Mouse (Mus musculus): ENCODE measurements at regions not wholly inside any gene's neighbourhood (a gene's known extent, or its start where the extent isn't known, plus 50 kb on each side); places are given as distances from the start of the nearest gene placed in this dataset.

DNA sequence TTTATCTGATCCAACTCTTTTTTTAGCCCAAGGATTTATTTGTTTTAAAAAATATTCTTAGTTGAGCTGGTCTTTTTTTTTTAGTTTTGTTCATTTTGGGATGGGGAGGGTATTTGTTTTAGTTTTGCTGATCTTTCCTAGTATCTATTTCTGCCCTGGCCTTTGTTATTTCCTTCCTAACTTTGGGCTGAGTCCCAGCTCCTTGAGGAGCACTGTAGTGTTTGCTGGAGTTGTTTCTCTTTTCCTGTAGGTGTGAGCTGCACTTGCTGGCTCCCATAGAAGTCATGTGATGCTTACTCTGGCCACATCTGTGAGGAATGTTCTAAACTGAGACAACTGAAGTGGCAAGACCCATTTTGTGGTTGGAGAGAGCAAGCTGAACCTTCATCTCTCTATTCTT lies 508.5 kb upstream of the Nrp1 start:
- ATAC-seq: no peak

DNA sequence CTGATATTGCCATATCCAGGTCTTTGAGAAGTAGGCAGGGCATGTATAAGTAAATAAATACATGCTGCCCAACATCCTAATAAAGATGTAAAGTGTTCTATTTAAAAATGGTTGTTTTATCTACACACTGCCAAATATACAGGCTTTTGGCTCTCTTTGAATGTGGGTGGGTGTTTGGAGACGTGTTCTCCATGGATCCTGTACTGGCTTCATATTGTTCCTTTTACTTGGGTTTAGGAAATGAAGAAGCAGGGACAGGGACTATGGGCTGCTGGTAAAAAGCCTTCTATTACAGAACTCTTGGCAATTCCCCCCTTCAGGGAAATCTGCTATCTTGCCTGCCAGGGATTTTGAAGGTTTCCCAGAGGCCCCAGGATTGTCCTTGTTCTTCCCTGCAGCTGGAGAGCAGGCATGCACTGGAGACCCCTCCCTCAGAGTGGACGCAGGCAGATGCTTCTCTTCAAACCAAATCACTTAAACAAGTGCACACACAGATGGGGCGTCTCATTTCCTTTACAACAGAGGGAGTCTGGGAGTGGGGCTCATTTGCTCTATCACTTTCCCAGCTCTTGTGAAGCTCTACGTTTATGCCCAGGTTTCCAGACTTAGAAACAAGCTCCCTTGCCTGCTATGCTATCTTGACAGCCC lies 502.6 kb upstream of the Nrp1 start:
- Histone ChIP-seq H3K4me1 (ENCODE audit: control insufficient read depth, insufficient read depth, low read depth, low read length) (0 out of 2 replicates have a peak, but pooled peaks cover 2% of the 10 kb centered on the region), H3K9ac (ENCODE audit: low read depth, low read length) (no peak overlapping the region)
- no peak for ATAC-seq

More for the DNA sequence above, 508.5 kb upstream of the Nrp1 start:
- Histone ChIP-seq H3K36me3 (ENCODE audit: control insufficient read depth, insufficient read depth, low read length) (no peaks in the 10 kb centered on the region), H3K4me3 (ENCODE audit: low read length) (no peak overlapping the region), H3K27ac (ENCODE audit: low read depth, low read length) (no peak overlapping the region), H3K4me1 (ENCODE audit: control insufficient read depth, insufficient read depth, low read depth, low read length) (no peaks in the 10 kb centered on the region), H3K9me3 (ENCODE audit: control insufficient read depth, low read length) (no peaks in the 10 kb centered on the region), H3K4me2 (ENCODE audit: low read length) (no peak overlapping the region), H3K9ac (ENCODE audit: low read depth, low read length) (no peak overlapping the region), H3K27me3 (replicated peaks; ENCODE audit: control insufficient read depth, insufficient read depth, low read length) (no peaks in the 10 kb centered on the region)

DNA sequence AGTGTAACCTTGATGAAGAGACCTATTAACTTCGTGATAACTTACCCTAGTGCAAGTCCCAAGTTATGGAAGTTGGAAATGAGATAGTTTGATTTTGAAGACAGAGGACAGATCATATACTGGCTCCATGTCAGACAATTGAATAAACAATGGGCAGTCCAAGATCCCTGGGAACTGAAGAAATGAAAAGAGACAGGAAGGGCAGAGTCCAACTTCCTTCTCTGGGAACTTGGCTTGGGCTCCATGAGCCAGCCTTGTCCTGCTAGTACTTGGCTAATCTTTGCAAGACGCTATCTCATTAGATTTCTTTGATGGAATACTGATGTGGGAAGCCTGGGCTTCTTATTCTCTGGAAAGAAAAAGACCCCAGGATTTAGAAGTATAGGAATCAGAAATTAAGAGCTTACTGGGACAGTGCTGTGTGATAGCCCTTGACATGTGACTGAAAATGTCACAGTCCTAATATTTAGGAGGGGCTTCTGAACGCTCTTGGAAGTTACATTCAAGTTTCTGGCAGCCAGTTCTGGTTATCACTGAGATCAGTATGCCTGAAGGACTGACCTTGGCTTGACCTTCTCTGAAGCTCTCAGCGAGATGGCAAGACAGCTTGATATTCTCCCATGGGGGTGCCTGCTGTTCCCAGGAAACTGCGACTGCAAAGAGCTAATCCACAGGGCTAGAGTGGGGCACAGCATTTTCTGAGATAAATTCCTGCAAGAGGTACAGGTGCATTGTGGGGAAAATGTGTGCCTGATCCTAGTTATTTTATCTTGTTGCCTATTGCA lies 501.9 kb upstream of the Nrp1 start:
- Histone ChIP-seq H3K9me3 (ENCODE audit: control insufficient read depth, low read length) (no peaks in the 10 kb centered on the region), H3K36me3 (ENCODE audit: control insufficient read depth, insufficient read depth, low read length) (no peaks in the 10 kb centered on the region), H3K4me2 (ENCODE audit: low read length) (no peak overlapping the region), H3K27ac (ENCODE audit: low read depth, low read length) (no peak overlapping the region), H3K4me1 (ENCODE audit: control insufficient read depth, insufficient read depth, low read depth, low read length) (0 out of 2 replicates have a peak, but pooled peaks cover 2% of the 10 kb centered on the region), H3K27me3 (replicated peaks; ENCODE audit: control insufficient read depth, insufficient read depth, low read length) (no peaks in the 10 kb centered on the region), H3K9ac (ENCODE audit: low read depth, low read length) (no peak overlapping the region), H3K4me3 (ENCODE audit: low read length) (no peak overlapping the region)
- 56% methylated on average over 5 of the region's 5 CpGs for WGBS
- ATAC-seq: no peak

More for the DNA sequence above, 502.6 kb upstream of the Nrp1 start:
- H3K36me3 ChIP-seq (ENCODE audit: control insufficient read depth, insufficient read depth, low read length): no peaks in the 10 kb centered on the region
- 49% methylated on average over 4 of the region's 4 CpGs for WGBS
- H3K4me3 ChIP-seq (ENCODE audit: low read length): no peak overlapping the region
- H3K27ac ChIP-seq (ENCODE audit: low read depth, low read length): no peak overlapping the region
- no peak overlapping the region for H3K4me2 ChIP-seq (ENCODE audit: low read length)
- no peaks in the 10 kb centered on the region for H3K27me3 ChIP-seq (replicated peaks; ENCODE audit: control insufficient read depth, insufficient read depth, low read length)
- no peaks in the 10 kb centered on the region for H3K9me3 ChIP-seq (ENCODE audit: control insufficient read depth, low read length)

GRCm38 (mm10) chr8:127859036-127859435 lies 499.4 kb upstream of the Nrp1 start:
- ATAC-seq: no peak
- H3K36me3 ChIP-seq (ENCODE audit: control insufficient read depth, insufficient read depth, low read length): no peaks in the 10 kb centered on the region
- no peak overlapping the region for H3K9ac ChIP-seq (ENCODE audit: low read depth, low read length)
- no peaks in the 10 kb centered on the region for H3K9me3 ChIP-seq (ENCODE audit: control insufficient read depth, low read length)
- 59% methylated on average over 3 of the region's 3 CpGs for WGBS
- 0 out of 2 replicates have a peak, but pooled peaks cover 2% of the 10 kb centered on the region for H3K4me1 ChIP-seq (ENCODE audit: control insufficient read depth, insufficient read depth, low read depth, low read length)
- H3K27me3 ChIP-seq (replicated peaks; ENCODE audit: control insufficient read depth, insufficient read depth, low read length): no peaks in the 10 kb centered on the region
- H3K4me2 ChIP-seq (ENCODE audit: low read length): no peak overlapping the region
- no peak overlapping the region for H3K27ac ChIP-seq (ENCODE audit: low read depth, low read length)
- H3K4me3 ChIP-seq (ENCODE audit: low read length): no peak overlapping the region

GRCm38 (mm10) chr8:127860376-127860775 lies 498.0 kb upstream of the Nrp1 start:
- Histone ChIP-seq H3K4me1 (ENCODE audit: control insufficient read depth, insufficient read depth, low read depth, low read length) (0 out of 2 replicates have a peak, but pooled peaks cover 2% of the 10 kb centered on the region), H3K4me2 (ENCODE audit: low read length) (no peak overlapping the region), H3K36me3 (ENCODE audit: control insufficient read depth, insufficient read depth, low read length) (no peaks in the 10 kb centered on the region), H3K27me3 (replicated peaks; ENCODE audit: control insufficient read depth, insufficient read depth, low read length) (no peaks in the 10 kb centered on the region), H3K9me3 (ENCODE audit: control insufficient read depth, low read length) (no peaks in the 10 kb centered on the region), H3K27ac (ENCODE audit: low read depth, low read length) (no peak overlapping the region), H3K9ac (ENCODE audit: low read depth, low read length) (no peak overlapping the region), H3K4me3 (ENCODE audit: low read length) (no peak overlapping the region)
- WGBS: 62% methylated on average over 3 of the region's 3 CpGs
- ATAC-seq: no peak

DNA sequence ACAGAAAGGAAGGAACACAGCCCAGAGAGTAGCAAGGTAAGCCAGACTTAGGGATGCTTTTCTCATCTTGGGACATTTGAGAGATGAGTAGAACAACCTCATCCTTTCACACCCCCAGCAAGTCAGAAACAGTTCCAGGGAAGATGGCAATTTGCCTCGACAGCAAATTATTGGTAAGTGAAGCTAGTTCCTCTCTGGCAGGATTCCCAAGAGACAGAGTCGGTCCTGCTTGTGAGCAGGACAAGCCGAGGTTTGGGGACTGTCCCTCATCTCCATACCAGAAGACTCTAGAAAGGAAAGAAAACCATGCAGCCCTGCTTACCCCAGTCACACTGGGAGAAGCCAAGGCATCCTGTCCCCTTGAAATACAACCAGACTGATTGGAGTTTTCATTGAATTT lies 497.5 kb upstream of the Nrp1 start:
- Histone ChIP-seq H3K27me3 (replicated peaks; ENCODE audit: control insufficient read depth, insufficient read depth, low read length) (no peaks in the 10 kb centered on the region), H3K4me3 (ENCODE audit: low read length) (no peak overlapping the region), H3K36me3 (ENCODE audit: control insufficient read depth, insufficient read depth, low read length) (no peaks in the 10 kb centered on the region), H3K27ac (ENCODE audit: low read depth, low read length) (no peak overlapping the region), H3K4me2 (ENCODE audit: low read length) (no peak overlapping the region), H3K9me3 (ENCODE audit: control insufficient read depth, low read length) (no peaks in the 10 kb centered on the region), H3K9ac (ENCODE audit: low read depth, low read length) (no peak overlapping the region), H3K4me1 (ENCODE audit: control insufficient read depth, insufficient read depth, low read depth, low read length) (no peaks in the 10 kb centered on the region)
- 44% methylated on average over 3 of the region's 3 CpGs for WGBS
- ATAC-seq: no peak

- ATAC-seq: no peak
- Histone ChIP-seq H3K4me3 (ENCODE audit: low read length) (no peak overlapping the region), H3K27ac (ENCODE audit: low read depth, low read length) (no peak overlapping the region), H3K9me3 (ENCODE audit: control insufficient read depth, low read length) (no peaks in the 10 kb centered on the region; the same call in 1 of the 2 replicates), H3K9ac (ENCODE audit: low read depth, low read length) (no peak overlapping the region), H3K4me2 (ENCODE audit: low read length) (no peak overlapping the region), H3K4me1 (ENCODE audit: control insufficient read depth, insufficient read depth, low read depth, low read length) (no peaks in the 10 kb centered on the region), H3K36me3 (ENCODE audit: control insufficient read depth, insufficient read depth, low read length) (no peaks in the 10 kb centered on the region), H3K27me3 (replicated peaks; ENCODE audit: control insufficient read depth, insufficient read depth, low read length) (no peaks in the 10 kb centered on the region)
- WGBS: 76% methylated on average over 1 of the region's 1 CpGs
Observed at GRCm38 (mm10) chr8:127884641-127885040, 473.8 kb upstream of the Nrp1 start.

DNA sequence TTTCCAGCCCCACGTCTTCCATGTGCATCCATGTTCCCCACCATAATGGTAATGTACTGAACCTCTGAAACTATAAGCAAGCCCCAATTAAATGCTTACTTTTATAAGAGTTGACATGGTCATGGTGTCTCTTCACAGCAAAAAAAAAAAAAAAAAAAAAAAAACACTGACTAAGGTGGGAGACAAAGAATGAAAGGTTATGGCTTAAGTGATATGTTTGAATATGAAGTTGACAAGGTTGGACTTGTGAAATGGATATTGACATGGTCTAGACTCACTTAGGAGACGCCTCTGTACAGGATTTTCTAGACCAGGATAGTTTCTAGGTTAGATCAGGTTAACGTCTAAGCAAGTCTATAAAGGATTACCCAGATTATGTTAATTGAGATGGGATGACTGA lies 473.2 kb upstream of the Nrp1 start:
- H3K27me3 ChIP-seq (replicated peaks; ENCODE audit: control insufficient read depth, insufficient read depth, low read length): no peaks in the 10 kb centered on the region
- 87% methylated on average over 3 of the region's 3 CpGs for WGBS
- H3K4me1 ChIP-seq (ENCODE audit: control insufficient read depth, insufficient read depth, low read depth, low read length): no peaks in the 10 kb centered on the region
- no peak overlapping the region for H3K9ac ChIP-seq (ENCODE audit: low read depth, low read length)
- H3K27ac ChIP-seq (ENCODE audit: low read depth, low read length): no peak overlapping the region
- H3K4me2 ChIP-seq (ENCODE audit: low read length): no peak overlapping the region
- no peak for ATAC-seq
- H3K4me3 ChIP-seq (ENCODE audit: low read length): no peak overlapping the region
- H3K36me3 ChIP-seq (ENCODE audit: control insufficient read depth, insufficient read depth, low read length): no peaks in the 10 kb centered on the region
- no peaks in the 10 kb centered on the region; the same call in 1 of the 2 replicates for H3K9me3 ChIP-seq (ENCODE audit: control insufficient read depth, low read length)

DNA sequence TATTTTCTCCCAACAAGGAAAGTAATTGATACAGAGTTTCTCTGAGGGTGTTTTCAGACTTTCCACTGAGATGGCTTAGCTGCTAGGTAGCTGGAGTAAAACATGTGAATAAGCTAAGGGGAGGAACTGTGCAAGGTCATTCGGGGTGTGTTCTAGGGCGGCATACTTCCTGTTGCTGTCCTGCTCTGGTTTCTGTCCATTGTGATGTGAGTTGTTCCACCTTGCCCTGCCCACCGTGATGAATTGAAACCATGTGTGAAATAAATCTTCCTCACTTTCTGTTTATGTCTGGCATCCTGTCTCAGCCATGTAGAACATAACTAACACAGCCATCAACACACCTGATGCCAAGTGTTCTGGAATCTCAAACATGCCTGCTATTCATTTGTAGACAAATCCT lies 472.6 kb upstream of the Nrp1 start:
- no peak for ATAC-seq
- H3K9ac ChIP-seq (ENCODE audit: low read depth, low read length): no peak overlapping the region
- no peak overlapping the region for H3K27ac ChIP-seq (ENCODE audit: low read depth, low read length)
- 75% methylated on average over 3 of the region's 3 CpGs for WGBS
- no peaks in the 10 kb centered on the region for H3K27me3 ChIP-seq (replicated peaks; ENCODE audit: control insufficient read depth, insufficient read depth, low read length)
- H3K9me3 ChIP-seq (ENCODE audit: control insufficient read depth, low read length): no peaks in the 10 kb centered on the region; the same call in 1 of the 2 replicates
- H3K36me3 ChIP-seq (ENCODE audit: control insufficient read depth, insufficient read depth, low read length): no peaks in the 10 kb centered on the region
- no peaks in the 10 kb centered on the region; the same call in 1 of the 2 replicates for H3K4me1 ChIP-seq (ENCODE audit: control insufficient read depth, insufficient read depth, low read depth, low read length)
- no peak overlapping the region for H3K4me3 ChIP-seq (ENCODE audit: low read length)
- H3K4me2 ChIP-seq (ENCODE audit: low read length): no peak overlapping the region

Measured in hindbrain, embryonic 16.5 days (tissue).